Mouse (Mus musculus) liver, embryonic 16.5 days (tissue): ENCODE results near the gene Gps2. TPM values are rescaled to one million over a fixed set of nuclear protein-coding genes. Genes with fewer than 3 reads are reported as not detected.

Experiments used
- ATAC-seq: fragments of 200-750 bp; cut with Nextera tagmentation; 2 replicates; pipeline ENCODE4 v1.8.0; 2017; ENCODE audit warnings: low read depth, mild to moderate bottlenecking, moderate number of reproducible peaks, moderate library complexity
- H3K27ac ChIP-seq: fragments of 300-500 bp; sonication (generic); 2 replicates; pipeline ENCODE4 v1.5.1; 2014; ENCODE audit warnings: mild to moderate bottlenecking, low read length
- H3K27me3 ChIP-seq: fragments of 300-500 bp; sonication (generic); 2 replicates; pipeline ENCODE4 v1.6.1; 2014; ENCODE audit warnings: low read depth, low read length, mixed read lengths; ENCODE audit not compliant: control insufficient read depth, insufficient read depth
- H3K36me3 ChIP-seq: fragments of 300-500 bp; sonication (generic); 2 replicates; pipeline ENCODE4 v1.6.1; 2014; ENCODE audit warnings: mild to moderate bottlenecking; ENCODE audit not compliant: control insufficient read depth, insufficient read depth
- H3K4me1 ChIP-seq: fragments of 300-500 bp; sonication (generic); 2 replicates; pipeline ENCODE4 v1.6.1; 2014; ENCODE audit warnings: low read depth, low read length, mixed read lengths; ENCODE audit not compliant: control insufficient read depth
- H3K4me2 ChIP-seq: fragments of 300-500 bp; sonication (generic); 2 replicates; pipeline ENCODE4 v1.6.1; 2014; ENCODE audit warnings: low read depth, low read length, mixed read lengths
- H3K4me3 ChIP-seq: fragments of 300-500 bp; sonication (generic); 2 replicates; pipeline ENCODE4 v1.5.1; 2014; ENCODE audit warnings: low read depth, mild to moderate bottlenecking, low read length
- H3K9ac ChIP-seq: fragments of 300-500 bp; sonication (generic); 2 replicates; pipeline ENCODE4 v1.6.1; 2014; ENCODE audit warnings: low read depth, low read length
- H3K9me3 ChIP-seq: fragments of 300-500 bp; sonication (generic); replicated peaks from 2 replicates; pipeline ENCODE4 v1.6.1; 2016; ENCODE audit warnings: low read length; ENCODE audit not compliant: control insufficient read depth
- WGBS: fragments of 180-500 bp; shearing (Covaris S2); extraction: QIAGEN DNeasy Blood & Tissue Kit; methylation state at CpG from one replicate; pipeline ENCODE4 v1.1.7; 2014; ENCODE audit not compliant: insufficient replicate concordance; 5-methylcytosine and 5-hydroxymethylcytosine counted together
- polyA plus RNA-seq: library from polyadenylated mRNA; unstranded; fragments of >200 nt; fragmentation: Nextera tagmentation; extraction: Ambion mirVana; gene quantifications from 2 replicates; pipeline ENCODE4 v1.2.1, GENCODE M21; 2015

The Gps2 gene
- 81.1 and 83.1 TPM in 2 replicates for polyA plus RNA-seq

DNA sequence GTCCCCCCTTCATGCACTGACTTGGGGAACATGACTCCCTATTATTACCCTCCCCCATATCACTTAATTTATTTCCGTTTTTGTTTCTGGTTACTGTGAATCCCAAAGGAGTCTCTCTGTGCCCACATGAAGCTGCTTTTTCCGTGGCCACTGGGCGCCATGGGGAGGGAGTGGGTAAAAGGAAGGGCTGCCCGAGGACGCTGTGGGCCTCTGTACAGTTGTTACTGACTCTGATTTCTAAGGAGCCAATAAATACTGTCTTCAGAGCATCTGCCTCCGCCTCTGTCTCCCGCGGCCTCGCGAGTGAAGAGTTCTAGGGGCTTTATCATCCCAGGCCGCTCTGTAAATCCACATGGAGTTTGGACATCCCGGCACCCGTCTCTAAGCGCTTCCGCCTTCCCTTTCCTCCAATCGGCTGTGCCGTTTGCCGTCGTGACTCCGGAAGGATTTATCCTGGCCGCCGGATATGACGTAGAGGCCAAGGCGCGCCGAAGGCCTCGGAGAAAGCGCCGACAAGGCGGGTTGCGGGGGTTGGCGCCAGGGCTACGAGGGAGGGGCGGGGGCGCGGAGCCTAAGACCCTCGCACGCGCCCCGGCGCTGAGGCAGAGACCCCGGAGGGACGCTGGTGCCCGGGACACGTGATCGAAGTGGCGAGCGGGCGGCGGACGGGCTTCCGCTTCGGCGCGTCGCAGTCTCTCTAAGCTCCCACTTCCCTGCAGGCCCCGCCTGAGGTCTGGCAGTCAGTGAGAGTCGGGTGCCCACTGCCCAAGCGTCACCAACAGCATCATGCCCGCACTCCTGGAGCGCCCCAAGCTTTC is at the start of gene Gps2:
Gene Gps2, plus strand, starts transcription at position 335 of the 818 bp plus-strand sequence.
- peak; percentile 75 for ATAC-seq
- WGBS, result 2% methylated on average over 61 of the region's 61 CpGs

DNA sequence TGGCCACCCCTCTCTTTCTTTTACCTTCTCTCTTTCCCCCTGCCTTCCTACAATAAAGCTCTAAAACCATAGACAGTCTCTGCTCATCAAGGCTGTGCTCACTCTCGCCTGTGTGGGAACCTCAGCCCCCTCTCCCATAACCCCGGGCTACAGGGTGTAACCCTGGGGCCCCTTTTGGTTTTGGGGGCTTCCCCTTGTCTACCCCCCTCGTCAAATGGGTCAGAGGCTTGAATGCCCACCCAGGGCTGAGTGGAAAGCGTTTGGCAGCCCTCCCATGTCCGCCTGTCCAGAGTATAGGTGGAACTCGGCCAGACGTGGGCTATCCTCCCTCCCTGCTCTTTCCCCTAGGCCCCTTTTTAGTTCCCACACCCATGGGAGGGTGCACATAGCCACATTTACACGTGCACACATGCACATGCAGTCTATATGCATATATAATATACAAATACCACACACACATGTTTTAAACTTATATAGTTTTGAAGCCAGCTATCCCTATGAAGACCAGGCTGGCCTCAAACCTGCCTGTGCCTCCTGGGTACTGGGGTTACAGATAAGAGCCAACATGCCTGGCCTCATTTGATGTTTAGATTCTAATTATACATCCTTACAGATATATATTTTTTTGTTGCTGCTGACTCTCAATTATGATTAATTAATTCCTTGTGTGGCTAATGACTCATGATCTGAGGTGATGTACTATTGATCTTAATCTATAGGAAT is 49.4 kb upstream of the Gps2 start:
- Histone ChIP-seq H3K36me3 (no peaks in the 10 kb centered on the region), H3K9me3 (no peaks in the 10 kb centered on the region), H3K9ac (0 out of 2 replicates have a peak overlapping the region, but pooled peaks have one; percentile 38), H3K4me1 (peaks cover 34% of the 10 kb centered on the region), H3K4me2 (peak overlapping the region; percentile 36), H3K4me3 (no peak overlapping the region), H3K27me3 (no peaks in the 10 kb centered on the region), H3K27ac (peak overlapping the region; percentile 68)
- ATAC-seq, result peak; percentile 57
- 25% methylated on average over 8 of the region's 8 CpGs for WGBS

More for the DNA sequence above, at the start of gene Gps2:
- H3K4me1 ChIP-seq, result peaks cover 44% of the 10 kb centered on the region
- H3K9ac ChIP-seq, result peak within 1 kb of the TSS; percentile 94
- no peaks in the 10 kb centered on the region for H3K27me3 ChIP-seq
- H3K36me3 ChIP-seq, result peaks cover 65% of the 10 kb centered on the region
- H3K27ac ChIP-seq, result peak within 1 kb of the TSS; percentile 99
- peak within 1 kb of the TSS; percentile 96 for H3K4me2 ChIP-seq
- H3K9me3 ChIP-seq, result no peaks in the 10 kb centered on the region
- H3K4me3 ChIP-seq, result peak within 1 kb of the TSS; percentile 93

DNA sequence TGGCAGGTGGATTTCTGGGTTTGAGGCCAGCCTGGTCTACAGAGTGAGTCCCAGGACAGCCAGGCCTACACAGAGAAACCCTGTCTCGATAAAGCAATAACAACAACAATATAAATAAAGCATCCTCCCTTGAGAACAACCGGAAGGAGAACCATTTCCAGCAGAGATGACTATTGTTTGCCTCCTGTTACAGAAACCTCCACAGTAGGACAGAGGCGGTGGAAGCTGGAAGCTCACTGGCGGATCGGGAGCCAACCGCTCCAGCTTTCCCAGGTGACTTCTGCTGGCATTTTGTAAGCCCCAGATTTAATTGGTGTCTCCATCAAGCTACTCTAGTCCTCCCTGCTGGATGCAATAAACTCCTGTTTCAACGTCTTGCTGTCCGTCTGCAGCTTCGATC is 48.1 kb upstream of the Gps2 start:
- H3K4me3 ChIP-seq, result no peak overlapping the region
- H3K9me3 ChIP-seq, result no peaks in the 10 kb centered on the region
- WGBS, result 86% methylated on average over 9 of the region's 9 CpGs
- no peak overlapping the region for H3K4me2 ChIP-seq
- no peaks in the 10 kb centered on the region for H3K36me3 ChIP-seq
- peak overlapping the region; percentile 51; the same call in 1 of the 2 replicates for H3K27ac ChIP-seq
- peaks cover 34% of the 10 kb centered on the region for H3K4me1 ChIP-seq
- no peaks in the 10 kb centered on the region for H3K27me3 ChIP-seq
- no peak overlapping the region for H3K9ac ChIP-seq
- ATAC-seq, result no peak

DNA sequence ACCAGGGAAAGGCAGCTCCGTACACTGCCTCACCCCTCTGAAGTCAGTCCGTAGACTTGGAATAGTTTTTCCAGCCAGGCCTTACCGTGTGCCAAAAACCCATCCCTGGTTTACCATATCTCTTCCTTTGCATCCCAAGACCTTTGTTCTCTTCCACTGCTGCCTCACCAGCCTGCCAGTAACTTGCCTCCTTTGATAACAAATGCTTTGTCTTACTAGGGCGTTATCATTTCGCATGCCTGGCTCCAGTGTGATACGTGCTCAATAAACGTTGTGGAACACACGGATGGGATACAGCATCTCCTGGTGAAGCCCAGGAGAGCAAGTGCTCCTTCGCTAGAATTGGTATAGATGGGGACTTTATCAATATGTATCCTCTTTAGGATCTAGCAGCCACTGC is 46.4 kb upstream of the Gps2 start:
- no peak overlapping the region for H3K4me2 ChIP-seq
- no peaks in the 10 kb centered on the region for H3K27me3 ChIP-seq
- H3K27ac ChIP-seq, result peak overlapping the region; percentile 51; the same call in 1 of the 2 replicates
- H3K9me3 ChIP-seq, result no peaks in the 10 kb centered on the region
- H3K4me3 ChIP-seq, result no peak overlapping the region
- peak; percentile 62 for ATAC-seq
- no peaks in the 10 kb centered on the region for H3K36me3 ChIP-seq
- WGBS, result 32% methylated on average over 9 of the region's 9 CpGs
- H3K9ac ChIP-seq, result peak overlapping the region; percentile 30
- H3K4me1 ChIP-seq, result peaks cover 34% of the 10 kb centered on the region

DNA sequence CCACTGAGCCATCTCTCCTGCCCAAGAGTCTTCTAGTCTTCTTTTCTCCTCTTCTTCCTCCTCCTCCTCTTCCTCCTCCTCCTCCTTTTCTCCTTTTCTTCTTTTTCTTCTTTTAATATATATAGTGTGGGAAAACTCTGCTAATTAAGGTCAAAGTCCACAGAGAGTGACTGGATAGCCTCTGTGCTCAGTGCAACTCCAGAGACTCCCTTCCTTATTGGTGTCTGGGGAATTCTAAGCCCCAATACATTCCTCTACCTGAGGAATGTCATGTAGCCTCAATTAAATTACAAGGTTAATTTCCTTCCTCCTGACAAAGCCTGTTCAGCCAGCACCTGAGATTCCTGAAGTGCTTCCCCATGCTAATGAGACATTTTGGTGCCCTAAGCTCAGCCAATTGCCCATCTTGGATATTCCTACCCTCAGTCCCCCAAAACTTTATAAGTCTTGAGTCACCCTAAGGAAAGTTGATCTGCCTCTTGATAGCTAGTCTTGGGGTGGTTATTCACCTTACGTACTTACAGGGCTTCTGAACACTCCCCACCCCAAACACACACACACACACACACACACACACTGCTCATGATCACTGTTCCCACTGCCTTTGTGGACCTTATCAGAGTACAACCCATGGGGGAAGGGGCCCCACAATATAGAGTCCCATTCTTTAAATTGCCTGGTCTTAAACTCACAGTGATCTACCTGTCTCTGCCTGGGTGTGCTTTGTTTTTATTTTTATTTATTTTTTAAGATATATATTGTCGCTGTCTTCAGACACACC is 43.2 kb upstream of the Gps2 start:
- peak; percentile 40; the same call in 1 of the 2 replicates for ATAC-seq
- no peak overlapping the region for H3K4me3 ChIP-seq
- H3K27ac ChIP-seq, result no peak overlapping the region
- no peaks in the 10 kb centered on the region for H3K36me3 ChIP-seq
- H3K27me3 ChIP-seq, result no peaks in the 10 kb centered on the region
- H3K4me2 ChIP-seq, result no peak overlapping the region
- no peaks in the 10 kb centered on the region for H3K9me3 ChIP-seq
- WGBS, result 68% methylated on average over 2 of the region's 2 CpGs
- H3K9ac ChIP-seq, result no peak overlapping the region
- peaks cover 17% of the 10 kb centered on the region for H3K4me1 ChIP-seq

DNA sequence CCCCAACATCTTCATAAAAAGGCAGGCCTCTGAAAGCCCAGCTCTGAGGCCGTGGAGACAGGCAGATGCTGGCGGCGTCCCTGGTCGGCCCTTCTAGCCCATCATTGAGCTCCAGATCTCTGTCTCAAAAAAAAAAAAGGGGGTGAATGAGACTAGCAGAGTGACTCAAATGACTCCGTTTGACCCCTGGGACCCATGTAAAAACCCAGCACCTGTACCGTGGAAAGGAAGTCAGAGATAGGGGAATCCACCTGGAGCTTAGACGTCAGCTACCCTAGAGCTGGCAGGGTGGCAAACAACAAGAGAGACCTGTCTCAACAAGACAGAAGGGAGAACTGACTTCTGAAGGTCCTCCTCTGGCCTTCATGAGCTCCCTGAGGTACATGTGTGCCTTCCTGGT is 41.9 kb upstream of the Gps2 start:
- no peaks in the 10 kb centered on the region for H3K27me3 ChIP-seq
- WGBS, result 75% methylated on average over 7 of the region's 7 CpGs
- ATAC-seq, result no peak
- no peak overlapping the region for H3K4me3 ChIP-seq
- no peak overlapping the region for H3K4me2 ChIP-seq
- H3K36me3 ChIP-seq, result no peaks in the 10 kb centered on the region
- H3K9ac ChIP-seq, result no peak overlapping the region
- H3K4me1 ChIP-seq, result peaks cover 29% of the 10 kb centered on the region
- no peaks in the 10 kb centered on the region for H3K9me3 ChIP-seq
- H3K27ac ChIP-seq, result no peak overlapping the region

DNA sequence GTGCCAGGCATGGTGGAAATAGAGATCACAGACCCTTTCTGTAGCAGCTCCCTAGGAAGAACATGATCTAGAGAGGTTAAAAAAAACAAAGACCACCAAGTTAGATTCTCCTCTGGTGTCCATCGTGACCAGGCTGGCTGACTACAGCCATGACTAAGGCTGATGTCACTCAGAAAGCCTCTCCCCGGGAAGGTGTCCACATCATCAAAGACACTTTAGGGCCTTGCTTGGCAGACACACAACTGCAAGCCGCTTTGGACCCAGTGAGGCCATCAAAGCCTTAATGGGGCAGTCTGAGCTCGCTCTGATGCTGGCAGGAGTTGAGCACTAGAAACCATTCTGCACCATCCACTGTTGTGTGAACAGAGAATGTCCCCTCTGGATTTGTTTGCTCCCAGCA is 41.2 kb upstream of the Gps2 start:
- H3K27me3 ChIP-seq, result no peaks in the 10 kb centered on the region
- 72% methylated on average over 4 of the region's 4 CpGs for WGBS
- no peak overlapping the region for H3K27ac ChIP-seq
- H3K9me3 ChIP-seq, result no peaks in the 10 kb centered on the region
- H3K9ac ChIP-seq, result no peak overlapping the region
- H3K4me1 ChIP-seq, result peaks cover 27% of the 10 kb centered on the region
- H3K36me3 ChIP-seq, result no peaks in the 10 kb centered on the region
- ATAC-seq, result no peak
- no peak overlapping the region for H3K4me2 ChIP-seq
- no peak overlapping the region for H3K4me3 ChIP-seq

DNA sequence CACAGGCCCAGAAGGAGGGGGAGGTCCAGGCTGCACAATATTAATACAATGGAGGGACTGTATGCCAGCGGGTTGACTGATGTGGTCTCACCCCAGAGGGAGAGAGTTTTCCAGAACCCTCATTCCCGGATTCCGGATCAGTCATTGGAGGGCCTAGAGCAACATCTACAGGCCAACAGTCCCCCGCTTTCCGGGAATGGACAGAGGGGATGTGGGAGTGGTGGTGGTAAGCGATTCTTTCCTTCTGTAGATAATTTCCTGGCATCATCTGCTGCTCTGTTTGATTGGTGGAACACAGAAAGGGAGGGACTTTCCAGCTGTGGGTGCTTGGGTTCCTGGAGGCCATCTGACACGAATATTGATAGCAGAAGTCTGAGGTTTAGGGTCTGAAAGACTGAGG is 37.5 kb upstream of the Gps2 start:
- Histone ChIP-seq H3K9ac (no peak overlapping the region), H3K9me3 (no peaks in the 10 kb centered on the region), H3K27me3 (no peaks in the 10 kb centered on the region), H3K27ac (no peak overlapping the region), H3K4me2 (no peak overlapping the region), H3K36me3 (no peaks in the 10 kb centered on the region), H3K4me1 (peaks cover 59% of the 10 kb centered on the region), H3K4me3 (no peak overlapping the region)
- no peak for ATAC-seq
- 39% methylated on average over 7 of the region's 7 CpGs for WGBS
